Mouse (Mus musculus) heart, postnatal 0 days (tissue): ENCODE results near the gene Elf2.

Experiments
- CTCF ChIP-seq: IDR thresholded peaks from 2 replicates; pipeline ENCODE4 v1.5.1; 2016; ENCODE audit warnings: antibody characterized with exemption, control low read depth, low read depth
- EP300 ChIP-seq: IDR thresholded peaks from 2 replicates; pipeline ENCODE4 v1.6.1; 2016; ENCODE audit warnings: antibody characterized with exemption, low read depth

GRCm38 (mm10) chr3:51328546-51328945, 11.9 kb downstream of the Elf2 start:
- TF ChIP-seq CTCF (no peak), EP300 (no peak)
